Mouse (Mus musculus) heart, adult 18-20 months (tissue): ENCODE measurements around the gene Sun5. TPM values are rescaled to one million over a fixed set of nuclear protein-coding genes. Genes with fewer than 3 reads are reported as not detected.
"Not testable (repeated sequence)": the region's sequence is repeated elsewhere in the genome, so short reads cannot be mapped to it uniquely, and the experiment has no call there.

Experiments
- DNase-seq, 2 experiments: peaks; one replicate each; pipeline ENCODE4 v3.0.0; 2021 to 2022; ENCODE audit warnings: mixed read lengths in 1 of 2
- long read RNA-seq, 2 experiments: library from polyadenylated mRNA; stranded (forward); transcript quantifications; one replicate each; pipeline ENCODE4 v2.0.0; 2021
- total RNA-seq, 2 experiments: library from RNA; stranded (reverse); gene quantifications; 2 replicates each; pipeline ENCODE4 v1.2.3; 2021

The Sun5 gene
- not detected for total RNA-seq
- long read RNA-seq, experiment 1: 0 reads
- long read RNA-seq, experiment 2: 0 reads

- DNase-seq: no peak
These were observed at the start of gene Sun5 for GRCm38 (mm10) chr2:153870984-153871383. Sun5 (minus strand) TSS chr2:153871084.

GRCm38 (mm10) chr2:153917930-153918329 lies 47.0 kb upstream of the Sun5 start, which contains the start of gene Bpifb3:
Bpifb3 (plus strand) TSS chr2:153918230.
- DNase-seq: no peak

GRCm38 (mm10) chr2:153914151-153914550 lies 43.3 kb upstream of the Sun5 start:
- DNase-seq: peak; percentile 39 to 58

GRCm38 (mm10) chr2:153906626-153907025 lies 35.7 kb upstream of the Sun5 start:
- DNase-seq: no peak

- no peak for DNase-seq
These were observed 31.8 kb upstream of the Sun5 start for GRCm38 (mm10) chr2:153902726-153903125.

GRCm38 (mm10) chr2:153900088-153900487 lies 29.2 kb upstream of the Sun5 start, which contains the start of gene Bpifb6:
Bpifb6 (plus strand) TSS chr2:153900388.
- no peak for DNase-seq

GRCm38 (mm10) chr2:153899111-153899510 lies 28.2 kb upstream of the Sun5 start:
- DNase-seq: no peak

GRCm38 (mm10) chr2:153874745-153875144 lies 3.9 kb upstream of the Sun5 start, which contains the start of gene Bpifb2:
Bpifb2 (plus strand) TSS chr2:153875045.
- DNase-seq: no peak

- no peak for DNase-seq
These were observed 8.9 kb downstream of the Sun5 start for GRCm38 (mm10) chr2:153861960-153862359.

- no peak for DNase-seq
These were observed 10.2 kb downstream of the Sun5 start for GRCm38 (mm10) chr2:153860715-153861114.

- DNase-seq: no peak
These were observed 10.6 kb downstream of the Sun5 start for GRCm38 (mm10) chr2:153860315-153860714.

- no peak for DNase-seq
These were observed 11.3 kb downstream of the Sun5 start for GRCm38 (mm10) chr2:153859581-153859980.

GRCm38 (mm10) chr2:153853544-153853943 lies 17.3 kb downstream of the Sun5 start:
- DNase-seq: no peak

GRCm38 (mm10) chr2:153851030-153851360 lies 19.9 kb downstream of the Sun5 start:
- DNase-seq: peak; percentile 9 to 67

GRCm38 (mm10) chr2:153850351-153851029 lies 20.4 kb downstream of the Sun5 start:
- DNase-seq: no peak

- no peak for DNase-seq
These were observed 22.5 kb downstream of the Sun5 start for GRCm38 (mm10) chr2:153848389-153848788.

GRCm38 (mm10) chr2:153842854-153843253 lies 28.0 kb downstream of the Sun5 start:
- DNase-seq: no peak

- DNase-seq: no peak
These were observed 37.6 kb downstream of the Sun5 start for GRCm38 (mm10) chr2:153833291-153833690.

GRCm38 (mm10) chr2:153828704-153829103 lies 42.2 kb downstream of the Sun5 start:
- DNase-seq: no peak

- DNase-seq: no peak
These were observed 43.6 kb downstream of the Sun5 start for GRCm38 (mm10) chr2:153827171-153827830.

GRCm38 (mm10) chr2:153825900-153826299 lies 45.0 kb downstream of the Sun5 start:
- DNase-seq: not testable (repeated sequence)

GRCm38 (mm10) chr2:153824593-153824992 lies 46.3 kb downstream of the Sun5 start:
- DNase-seq: no peak

- DNase-seq: no peak
These were observed 48.8 kb downstream of the Sun5 start for GRCm38 (mm10) chr2:153822005-153822543.
